Mouse (Mus musculus) fibroblast of lung, adult 2 months (primary cell): ENCODE data around the gene Atcay.

Experiments used
- DNase-seq: peaks from one replicate; pipeline ENCODE4 v3.0.0-alpha.2; 2011; ENCODE audit warnings: low read depth

Atcay gene

GRCm38 (mm10) chr10:81230438-81231332, at the start of gene Atcay:
Atcay (minus strand) TSS chr10:81230833.
- DNase-seq = no peak

GRCm38 (mm10) chr10:81279496-81279895, 48.9 kb upstream of the Atcay start:
- DNase-seq = no peak

GRCm38 (mm10) chr10:81277676-81278075, 47.0 kb upstream of the Atcay start:
- no peak for DNase-seq

GRCm38 (mm10) chr10:81273842-81274241, 43.2 kb upstream of the Atcay start:
- no peak for DNase-seq

GRCm38 (mm10) chr10:81272356-81272755, 41.7 kb upstream of the Atcay start:
- no peak for DNase-seq

- DNase-seq = no peak
Measured at GRCm38 (mm10) chr10:81268643-81269412, 38.2 kb upstream of the Atcay start.

GRCm38 (mm10) chr10:81268056-81268455, 37.4 kb upstream of the Atcay start:
- peak; percentile 79 for DNase-seq

GRCm38 (mm10) chr10:81266211-81267105, 35.8 kb upstream of the Atcay start, which contains the start of the genes Mrpl54 and Apba3:
Mrpl54 (minus strand) TSS chr10:81266934.
Apba3 (plus strand) TSS chr10:81266960.
- DNase-seq = peak; percentile 87

GRCm38 (mm10) chr10:81265540-81265939, 34.9 kb upstream of the Atcay start:
- no peak for DNase-seq

- no peak for DNase-seq
Measured at GRCm38 (mm10) chr10:81261025-81261424, 30.4 kb upstream of the Atcay start.

- DNase-seq = no peak
Measured at GRCm38 (mm10) chr10:81259225-81259884, 28.7 kb upstream of the Atcay start.

GRCm38 (mm10) chr10:81257158-81258039, 26.8 kb upstream of the Atcay start:
- DNase-seq = no peak

GRCm38 (mm10) chr10:81254886-81255285, 24.3 kb upstream of the Atcay start:
- no peak for DNase-seq

GRCm38 (mm10) chr10:81252424-81253419, 22.1 kb upstream of the Atcay start, which contains the start of gene Matk:
Matk (plus strand) TSS chr10:81252935.
- DNase-seq = no peak

- no peak for DNase-seq
Measured at GRCm38 (mm10) chr10:81249442-81249841, 18.8 kb upstream of the Atcay start.

GRCm38 (mm10) chr10:81247804-81248203, 17.2 kb upstream of the Atcay start:
- no peak for DNase-seq

GRCm38 (mm10) chr10:81245166-81245565, 14.5 kb upstream of the Atcay start:
- no peak for DNase-seq

GRCm38 (mm10) chr10:81244595-81244994, 14.0 kb upstream of the Atcay start:
- DNase-seq = no peak

- no peak for DNase-seq
Measured at GRCm38 (mm10) chr10:81244146-81244545, 13.5 kb upstream of the Atcay start.
